Mouse (Mus musculus) forebrain, embryonic 12.5 days (tissue): ENCODE results near the gene S1pr1. TPM values are rescaled to one million over a fixed set of nuclear protein-coding genes. Genes with fewer than 3 reads are reported as not detected.

Experiments used
- ATAC-seq: fragments of 200-750 bp; cut with Nextera tagmentation; 2 replicates; pipeline ENCODE4 v1.8.0; 2017; ENCODE audit warnings: moderate TSS enrichment; ENCODE audit not compliant: low FRiP score
- H3K27ac ChIP-seq: fragments of 300-500 bp; sonication (generic); 2 replicates; pipeline ENCODE4 v1.5.1; 2016; ENCODE audit warnings: mild to moderate bottlenecking
- H3K27me3 ChIP-seq: fragments of 300-500 bp; sonication (generic); 2 replicates; pipeline ENCODE4 v1.6.1; 2016; ENCODE audit warnings: mild to moderate bottlenecking
- H3K36me3 ChIP-seq: fragments of 300-500 bp; sonication (generic); replicated peaks from 2 replicates; pipeline ENCODE4 v1.6.1; 2016; ENCODE audit warnings: mild to moderate bottlenecking
- H3K4me1 ChIP-seq: fragments of 300-500 bp; sonication (generic); 2 replicates; pipeline ENCODE4 v1.6.1; 2016
- H3K4me2 ChIP-seq: fragments of 300-500 bp; sonication (generic); 2 replicates; pipeline ENCODE4 v1.6.1; 2016; ENCODE audit warnings: mild to moderate bottlenecking, moderate library complexity
- H3K4me3 ChIP-seq: fragments of 300-500 bp; sonication (generic); replicated peaks from 2 replicates; pipeline ENCODE4 v1.5.1; 2016; ENCODE audit warnings: mild to moderate bottlenecking
- H3K9ac ChIP-seq: fragments of 300-500 bp; sonication (generic); 2 replicates; pipeline ENCODE4 v1.6.1; 2016; ENCODE audit warnings: mild to moderate bottlenecking
- H3K9me3 ChIP-seq: fragments of 300-500 bp; sonication (generic); 2 replicates; pipeline ENCODE4 v1.6.1; 2016
- WGBS: fragments of 180-500 bp; shearing (Covaris S2); methylation state at CpG from one replicate; pipeline ENCODE4 v1.1.7; 2016; 5-methylcytosine and 5-hydroxymethylcytosine counted together
- polyA plus RNA-seq: library from polyadenylated mRNA; unstranded; fragments of >200 nt; fragmentation: Nextera tagmentation; extraction: Ambion mirVana; gene quantifications from 2 replicates; pipeline ENCODE4 v1.2.1, GENCODE M21; 2016

S1pr1 gene
- 31.1 and 31.9 TPM in 2 replicates for polyA plus RNA-seq

GRCm38 (mm10) chr3:115714671-115715651 is at the start of gene S1pr1:
S1pr1 (minus strand) TSS chr3:115715072.
- no peaks in the 10 kb centered on the region for H3K9me3 ChIP-seq
- peaks cover 25% of the 10 kb centered on the region for H3K4me1 ChIP-seq
- H3K27me3 ChIP-seq: no peaks in the 10 kb centered on the region
- peak within 1 kb of the TSS; percentile 73 for H3K9ac ChIP-seq
- under 1% methylated on average over 51 of the region's 51 CpGs for WGBS
- peak within 1 kb of the TSS; percentile 56 for H3K4me3 ChIP-seq
- H3K36me3 ChIP-seq: peaks cover 21% of the 10 kb centered on the region
- peak within 1 kb of the TSS; percentile 74 for H3K4me2 ChIP-seq
- peak within 1 kb of the TSS; percentile 93 for H3K27ac ChIP-seq
- peak; percentile 92 for ATAC-seq

- Histone ChIP-seq H3K4me1 (0 out of 2 replicates have a peak, but pooled peaks cover 4% of the 10 kb centered on the region), H3K27ac (no peak overlapping the region), H3K4me3 (no peak overlapping the region), H3K4me2 (no peak overlapping the region), H3K36me3 (no peaks in the 10 kb centered on the region), H3K27me3 (no peaks in the 10 kb centered on the region), H3K9ac (no peak overlapping the region), H3K9me3 (no peaks in the 10 kb centered on the region)
- 73% methylated on average over 6 of the region's 6 CpGs for WGBS
- no peak for ATAC-seq
Observed at GRCm38 (mm10) chr3:115763292-115763691, 48.4 kb upstream of the S1pr1 start.

DNA sequence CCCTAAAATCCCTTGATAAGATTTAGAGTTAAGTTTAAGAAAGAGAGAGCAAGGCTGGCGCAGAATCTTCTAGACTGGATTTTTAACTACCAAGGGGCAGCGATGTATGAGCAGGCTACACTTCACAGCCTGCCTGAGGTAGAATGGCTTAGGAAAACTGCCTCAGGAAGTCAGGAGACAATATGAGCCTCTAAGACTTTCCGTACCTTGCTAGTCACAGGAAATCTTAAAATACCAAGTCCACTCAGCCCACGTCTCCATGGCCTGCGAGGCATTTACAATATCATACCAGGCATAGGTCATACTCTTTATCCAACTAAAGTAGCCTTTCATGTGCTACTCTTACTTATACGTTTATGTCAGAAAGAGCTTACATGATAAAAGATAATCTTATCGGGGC is 48.0 kb upstream of the S1pr1 start:
- Histone ChIP-seq H3K4me1 (0 out of 2 replicates have a peak, but pooled peaks cover 4% of the 10 kb centered on the region), H3K4me3 (no peak overlapping the region), H3K9ac (no peak overlapping the region), H3K4me2 (no peak overlapping the region), H3K27ac (no peak overlapping the region), H3K36me3 (no peaks in the 10 kb centered on the region), H3K9me3 (no peaks in the 10 kb centered on the region), H3K27me3 (no peaks in the 10 kb centered on the region)
- WGBS: 91% methylated on average over 7 of the region's 7 CpGs
- no peak for ATAC-seq

- no peak for ATAC-seq
- 92% methylated on average over 4 of the region's 4 CpGs for WGBS
- H3K27me3 ChIP-seq: no peaks in the 10 kb centered on the region
- H3K9ac ChIP-seq: no peak overlapping the region
- 0 out of 2 replicates have a peak, but pooled peaks cover 4% of the 10 kb centered on the region for H3K4me1 ChIP-seq
- H3K27ac ChIP-seq: no peak overlapping the region
- H3K4me2 ChIP-seq: no peak overlapping the region
- no peak overlapping the region for H3K4me3 ChIP-seq
- no peaks in the 10 kb centered on the region for H3K36me3 ChIP-seq
- no peaks in the 10 kb centered on the region for H3K9me3 ChIP-seq
Observed at GRCm38 (mm10) chr3:115759659-115760058, 44.8 kb upstream of the S1pr1 start.

DNA sequence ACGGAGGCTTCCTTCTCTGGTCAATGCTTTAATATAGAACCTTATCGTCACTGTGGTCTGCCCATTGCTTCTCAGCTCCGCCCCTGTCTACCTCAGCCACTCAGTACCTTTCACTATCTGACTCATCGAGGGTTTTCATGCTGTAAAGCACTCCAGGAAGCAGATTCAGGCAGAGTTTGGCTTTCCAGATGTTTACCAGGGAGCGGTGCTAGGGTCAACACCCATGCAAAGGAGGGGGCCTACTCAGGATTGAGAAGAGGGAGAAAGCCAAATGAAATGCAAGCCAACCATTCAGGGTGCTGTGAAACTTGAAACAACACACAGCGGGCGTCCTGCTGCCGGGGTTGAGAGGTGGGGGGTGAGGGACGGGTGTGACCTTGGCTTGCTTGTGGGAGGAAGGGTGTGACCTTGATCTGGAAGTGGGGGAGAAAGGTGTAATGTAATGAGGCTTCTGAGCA is 43.6 kb upstream of the S1pr1 start:
- 24% methylated on average over 9 of the region's 9 CpGs for WGBS
- Histone ChIP-seq H3K27me3 (no peaks in the 10 kb centered on the region), H3K9me3 (no peaks in the 10 kb centered on the region), H3K4me1 (0 out of 2 replicates have a peak, but pooled peaks cover 4% of the 10 kb centered on the region), H3K27ac (no peak overlapping the region), H3K9ac (no peak overlapping the region), H3K4me2 (no peak overlapping the region), H3K36me3 (no peaks in the 10 kb centered on the region), H3K4me3 (no peak overlapping the region)
- no peak for ATAC-seq

- Histone ChIP-seq H3K27me3 (no peaks in the 10 kb centered on the region), H3K9me3 (no peaks in the 10 kb centered on the region), H3K9ac (no peak overlapping the region), H3K27ac (no peak overlapping the region), H3K4me1 (0 out of 2 replicates have a peak, but pooled peaks cover 4% of the 10 kb centered on the region), H3K36me3 (no peaks in the 10 kb centered on the region), H3K4me3 (no peak overlapping the region), H3K4me2 (no peak overlapping the region)
- 65% methylated on average over 8 of the region's 8 CpGs for WGBS
- ATAC-seq: no peak
Observed at GRCm38 (mm10) chr3:115754466-115754865, 39.6 kb upstream of the S1pr1 start.

DNA sequence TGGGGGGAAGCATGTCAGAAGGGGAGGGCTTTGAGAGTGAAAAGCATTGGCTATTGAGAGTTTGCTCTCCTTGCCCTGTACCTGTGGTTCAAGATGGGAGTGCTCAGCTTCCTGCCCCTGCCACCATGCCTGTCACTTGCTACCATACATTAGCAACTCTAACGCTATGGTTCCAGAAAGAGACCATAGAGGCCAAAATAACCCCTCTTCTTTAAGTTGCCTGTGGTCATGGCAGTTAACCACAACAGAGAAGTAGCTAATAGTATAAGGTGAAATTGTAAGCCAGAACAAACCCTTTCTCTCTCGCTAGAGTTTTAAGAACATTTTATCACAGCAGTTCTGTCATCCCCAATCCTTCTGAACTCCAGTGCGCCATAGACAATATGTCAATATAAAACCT is 35.5 kb upstream of the S1pr1 start:
- ATAC-seq: no peak
- Histone ChIP-seq H3K9ac (no peak overlapping the region), H3K27ac (no peak overlapping the region), H3K27me3 (no peaks in the 10 kb centered on the region), H3K4me1 (no peaks in the 10 kb centered on the region), H3K4me3 (no peak overlapping the region), H3K9me3 (no peaks in the 10 kb centered on the region), H3K36me3 (no peaks in the 10 kb centered on the region), H3K4me2 (no peak overlapping the region)
- 93% methylated on average over 3 of the region's 3 CpGs for WGBS

- Histone ChIP-seq H3K36me3 (no peaks in the 10 kb centered on the region), H3K27ac (no peak overlapping the region), H3K27me3 (no peaks in the 10 kb centered on the region), H3K9ac (no peak overlapping the region), H3K4me2 (no peak overlapping the region), H3K4me1 (no peaks in the 10 kb centered on the region), H3K4me3 (no peak overlapping the region), H3K9me3 (no peaks in the 10 kb centered on the region)
- WGBS: 87% methylated on average over 5 of the region's 5 CpGs
- ATAC-seq: no peak
Observed at GRCm38 (mm10) chr3:115748289-115748989, 33.6 kb upstream of the S1pr1 start.

GRCm38 (mm10) chr3:115746511-115746910 is 31.6 kb upstream of the S1pr1 start:
- no peak overlapping the region for H3K9ac ChIP-seq
- ATAC-seq: no peak
- no peaks in the 10 kb centered on the region for H3K27me3 ChIP-seq
- no peak overlapping the region for H3K27ac ChIP-seq
- H3K4me2 ChIP-seq: no peak overlapping the region
- H3K36me3 ChIP-seq: no peaks in the 10 kb centered on the region
- no peak overlapping the region for H3K4me3 ChIP-seq
- H3K4me1 ChIP-seq: no peaks in the 10 kb centered on the region
- WGBS: 84% methylated on average over 8 of the region's 8 CpGs
- H3K9me3 ChIP-seq: no peaks in the 10 kb centered on the region

DNA sequence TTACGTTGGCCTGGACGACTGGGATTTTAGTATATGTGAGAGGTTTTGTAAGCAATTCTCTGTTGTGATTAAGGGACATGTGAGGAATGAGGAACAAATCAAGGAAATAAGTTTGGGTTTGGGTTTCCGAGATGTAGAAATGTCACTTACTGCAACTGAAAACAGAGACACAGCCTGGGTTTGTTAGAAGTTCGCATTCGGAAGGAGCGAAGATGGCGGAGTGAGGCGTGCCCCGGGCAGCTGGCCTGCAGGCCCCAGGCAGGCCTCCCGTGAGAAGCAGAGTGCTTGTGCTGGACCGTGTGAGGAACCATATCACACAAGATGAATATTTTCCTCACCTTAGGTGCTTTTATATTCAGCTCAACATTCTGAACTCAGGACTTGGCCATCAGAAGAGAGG is 30.2 kb upstream of the S1pr1 start:
- 94% methylated on average over 11 of the region's 11 CpGs for WGBS
- ATAC-seq: no peak

GRCm38 (mm10) chr3:115738524-115738923 is 23.7 kb upstream of the S1pr1 start:
- H3K9ac ChIP-seq: no peak overlapping the region
- no peak overlapping the region for H3K4me3 ChIP-seq
- no peaks in the 10 kb centered on the region for H3K27me3 ChIP-seq
- no peak overlapping the region for H3K4me2 ChIP-seq
- ATAC-seq: no peak
- H3K4me1 ChIP-seq: peaks cover 8% of the 10 kb centered on the region
- H3K9me3 ChIP-seq: no peaks in the 10 kb centered on the region
- 54% methylated on average over 2 of the region's 2 CpGs for WGBS
- no peaks in the 10 kb centered on the region for H3K36me3 ChIP-seq
- no peak overlapping the region for H3K27ac ChIP-seq

More for the DNA sequence above, 30.2 kb upstream of the S1pr1 start:
- H3K9me3 ChIP-seq: no peaks in the 10 kb centered on the region
- H3K9ac ChIP-seq: no peak overlapping the region
- no peaks in the 10 kb centered on the region for H3K4me1 ChIP-seq
- no peaks in the 10 kb centered on the region for H3K27me3 ChIP-seq
- no peak overlapping the region for H3K4me3 ChIP-seq
- H3K27ac ChIP-seq: no peak overlapping the region
- H3K4me2 ChIP-seq: no peak overlapping the region
- H3K36me3 ChIP-seq: no peaks in the 10 kb centered on the region

DNA sequence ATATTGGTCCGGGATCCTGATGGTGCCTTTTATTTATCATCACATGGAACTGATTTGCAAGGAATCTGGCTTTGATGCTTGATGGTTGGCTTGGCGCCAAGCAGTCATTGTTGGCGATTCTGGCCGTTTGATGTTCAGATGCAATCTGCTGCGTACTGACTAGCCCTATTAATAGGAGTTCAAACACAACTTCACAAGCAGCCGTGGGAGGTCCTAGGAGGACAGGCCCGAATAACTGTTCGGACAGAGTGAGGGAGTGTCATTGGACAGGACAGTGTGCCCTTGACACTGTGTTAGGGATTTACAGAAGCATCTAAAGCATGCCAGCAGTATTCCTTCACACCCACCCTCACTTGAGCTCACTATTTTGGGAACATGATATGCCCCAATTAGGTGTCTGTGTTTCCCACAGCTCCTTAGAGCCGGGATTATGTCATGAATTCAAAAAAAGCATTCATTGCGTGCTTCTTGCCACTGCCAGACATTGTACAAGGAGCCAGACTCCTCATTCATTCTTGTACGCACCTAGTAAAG is 23.0 kb upstream of the S1pr1 start:
- H3K4me1 ChIP-seq: peaks cover 8% of the 10 kb centered on the region
- no peak overlapping the region for H3K4me3 ChIP-seq
- peak; percentile 88 for ATAC-seq
- no peaks in the 10 kb centered on the region for H3K36me3 ChIP-seq
- H3K9me3 ChIP-seq: no peaks in the 10 kb centered on the region
- no peak overlapping the region for H3K9ac ChIP-seq
- no peaks in the 10 kb centered on the region for H3K27me3 ChIP-seq
- WGBS: 29% methylated on average over 11 of the region's 11 CpGs
- 0 out of 2 replicates have a peak overlapping the region, but pooled peaks have one; percentile 37 for H3K27ac ChIP-seq
- peak overlapping the region; percentile 32; the same call in 1 of the 2 replicates for H3K4me2 ChIP-seq
